Mouse (Mus musculus) myocyte (in vitro differentiated cells): ENCODE measurements around the gene Serinc2. TPM values are rescaled to one million over a fixed set of nuclear protein-coding genes. Genes with fewer than 3 reads are reported as not detected.

Experiments
- H3K27me3 ChIP-seq: one replicate; pipeline ENCODE4 v1.6.1; 2011; ENCODE audit not compliant: control insufficient read depth, insufficient read depth, insufficient read length
- H3K36me3 ChIP-seq: one replicate; pipeline ENCODE4 v1.6.1; 2011; ENCODE audit not compliant: control insufficient read depth, insufficient read depth
- H3K4me2 ChIP-seq: one replicate; pipeline ENCODE4 v1.6.1; 2011; ENCODE audit warnings: low read depth, control low read depth
- H3K4me3 ChIP-seq: one replicate; pipeline ENCODE4 v1.5.1; 2011; ENCODE audit warnings: mild to moderate bottlenecking, control low read depth, moderate library complexity
- H3K79me2 ChIP-seq: one replicate; pipeline ENCODE4 v1.6.1; 2011; ENCODE audit not compliant: control insufficient read depth, insufficient read depth
- H3ac ChIP-seq: one replicate; pipeline ENCODE4 v1.6.1; 2011; ENCODE audit not compliant: control insufficient read depth, insufficient read length
- CEBPB ChIP-seq: IDR thresholded peaks from 2 replicates; pipeline ENCODE4 v1.6.1; 2011; ENCODE audit warnings: mild to moderate bottlenecking, moderate library complexity; ENCODE audit not compliant: poor library complexity, insufficient read depth, severe bottlenecking
- E2F4 ChIP-seq: IDR thresholded peaks from one replicate; pipeline ENCODE4 v1.6.1; 2011; ENCODE audit warnings: mild to moderate bottlenecking, control low read depth, moderate library complexity; ENCODE audit not compliant: insufficient read depth
- MAX ChIP-seq: IDR thresholded peaks from one replicate; pipeline ENCODE4 v1.6.1; 2011; ENCODE audit warnings: low read depth, mild to moderate bottlenecking, control low read depth
- MYOD1 ChIP-seq, 3 experiments: IDR thresholded peaks; one replicate each; pipeline ENCODE4 v1.6.1; 2011; ENCODE audit warnings: control low read depth in 2 of 3, low read depth in 2 of 3, mild to moderate bottlenecking in 2 of 3, moderate library complexity in 1 of 3; ENCODE audit not compliant: insufficient read length in 2 of 3, control insufficient read depth in 1 of 3
- MYOG ChIP-seq, 3 experiments: IDR thresholded peaks; one replicate each; pipeline ENCODE4 v1.6.1; 2011; ENCODE audit warnings: control low read depth in 2 of 3, low read depth in 2 of 3, mild to moderate bottlenecking in 2 of 3; ENCODE audit not compliant: insufficient read length in 2 of 3, control insufficient read depth in 1 of 3, insufficient read depth in 1 of 3
- POLR2A ChIP-seq: IDR thresholded peaks from one replicate; pipeline ENCODE4 v1.6.1; 2011; ENCODE audit warnings: low read depth, mild to moderate bottlenecking, control low read depth, moderate library complexity; ENCODE audit not compliant: insufficient read length
- POLR2AphosphoS2 ChIP-seq: IDR thresholded peaks from one replicate; pipeline ENCODE4 v1.6.1; 2011; ENCODE audit warnings: low read depth, control low read depth; ENCODE audit not compliant: insufficient read length
- REST ChIP-seq: IDR thresholded peaks from one replicate; pipeline ENCODE4 v1.6.1; 2011; ENCODE audit warnings: mild to moderate bottlenecking, control low read depth, moderate library complexity; ENCODE audit not compliant: insufficient read depth, insufficient read length
- SRF ChIP-seq: IDR thresholded peaks from one replicate; pipeline ENCODE4 v1.6.1; 2011; ENCODE audit warnings: low read depth; ENCODE audit not compliant: control insufficient read depth, insufficient read length
- TCF12 ChIP-seq: IDR thresholded peaks from one replicate; pipeline ENCODE4 v1.6.1; 2011; ENCODE audit warnings: mild to moderate bottlenecking, control low read depth; ENCODE audit not compliant: poor library complexity, insufficient read depth, severe bottlenecking
- TCF3 ChIP-seq: IDR thresholded peaks from one replicate; pipeline ENCODE4 v1.6.1; 2011; ENCODE audit warnings: low read depth, control low read depth; ENCODE audit not compliant: insufficient read length
- USF1 ChIP-seq: IDR thresholded peaks from one replicate; pipeline ENCODE4 v1.6.1; 2011; ENCODE audit warnings: low read depth, mild to moderate bottlenecking, control low read depth, moderate library complexity
- polyA plus RNA-seq: library from polyadenylated mRNA; unstranded; fragments of >200 nt; fragmentation: generic; extraction: Trizol; gene quantifications from one replicate; pipeline ENCODE4 v1.2.1, GENCODE M21; 2012; ENCODE audit warnings: missing spikeins

The Serinc2 gene
- polyA plus RNA-seq, 1 experiment = 120 TPM

DNA sequence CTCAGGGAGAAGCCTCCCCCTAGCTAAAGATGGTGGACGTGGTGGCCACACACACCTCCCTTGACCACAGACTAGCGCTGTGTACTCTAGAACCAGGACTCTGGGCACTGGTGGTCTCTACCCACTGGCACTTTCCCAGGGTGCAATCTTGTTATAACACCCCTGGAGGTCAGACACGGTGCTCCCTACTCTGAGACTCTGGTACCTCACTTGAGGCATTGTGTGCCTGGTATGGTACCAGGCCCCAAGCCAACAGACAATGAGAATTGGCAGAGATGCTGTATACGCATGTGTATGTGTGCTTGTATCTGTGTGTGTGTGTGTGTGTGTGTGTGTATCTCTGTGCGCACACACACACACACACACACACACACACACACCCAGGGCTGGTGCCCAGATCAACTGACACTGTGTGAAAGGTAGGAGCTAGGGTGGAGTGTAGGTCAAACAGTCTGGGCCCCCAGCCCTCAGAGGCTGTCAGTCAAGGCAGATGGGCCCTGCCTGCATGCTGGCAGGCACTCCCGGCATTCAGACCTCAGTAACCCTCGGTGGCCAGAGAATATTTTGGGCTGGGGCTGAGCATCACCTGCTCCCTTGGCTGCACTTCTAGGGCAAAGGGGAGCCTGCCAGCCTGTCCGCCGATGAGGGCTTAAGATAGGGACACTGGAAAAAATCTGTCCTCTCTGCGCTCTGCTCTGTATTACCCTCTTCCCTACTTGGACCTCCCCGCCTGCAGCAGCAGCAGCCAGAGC is 20.0 kb upstream of the Serinc2 start:
- no peak overlapping the region for H3K4me3 ChIP-seq
- no peaks in the 10 kb centered on the region for H3K36me3 ChIP-seq
- peak in 1 of 3 experiments; percentile 15 for TF ChIP-seq MYOD1 (IDR thresholded peaks at IDR 0.05; ENCODE audit: control insufficient read depth in 1 of 3, insufficient read length in 2 of 3, low read depth in 2 of 3)
- no peak for TF ChIP-seq POLR2A
- no peak for TF ChIP-seq E2F4
- peak in 1 of 3 experiments; percentile 10 for TF ChIP-seq MYOG (IDR thresholded peaks at IDR 0.05; ENCODE audit: control insufficient read depth in 1 of 3, insufficient read depth in 1 of 3, insufficient read length in 2 of 3, low read depth in 2 of 3)
- H3K27me3 ChIP-seq = no peaks in the 10 kb centered on the region
- no peak overlapping the region for H3K4me2 ChIP-seq
- H3ac ChIP-seq = no peak overlapping the region
- no peaks in the 10 kb centered on the region for H3K79me2 ChIP-seq

DNA sequence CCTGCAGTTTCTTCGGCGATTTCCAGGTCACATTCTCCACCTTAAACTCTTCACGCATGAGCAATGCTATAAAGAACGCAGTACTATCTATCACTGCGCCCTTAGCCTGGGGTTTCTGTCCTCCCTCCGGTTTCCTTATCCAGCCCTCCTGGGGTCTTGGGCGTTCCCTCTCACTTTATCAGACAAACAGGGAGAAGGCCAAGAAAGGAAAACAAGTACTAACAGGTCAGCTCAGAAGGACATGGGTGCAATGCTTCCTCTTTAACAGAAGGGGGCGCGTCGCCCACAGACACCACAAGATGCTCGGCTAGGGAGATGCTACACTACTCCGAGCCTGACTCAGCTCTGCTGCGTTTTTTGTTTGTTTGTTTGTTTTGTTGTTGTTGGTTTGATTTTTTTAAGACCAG is 18.1 kb upstream of the Serinc2 start:
- H3K36me3 ChIP-seq = no peaks in the 10 kb centered on the region
- H3K4me3 ChIP-seq = no peak overlapping the region
- H3K4me2 ChIP-seq = no peak overlapping the region
- TF ChIP-seq POLR2AphosphoS2 (no peak), TCF12 (no peak), USF1 (no peak), CEBPB (no peak), MYOG (IDR thresholded peaks at IDR 0.05; ENCODE audit: control insufficient read depth in 1 of 3, insufficient read depth in 1 of 3, insufficient read length in 2 of 3, low read depth in 2 of 3) (no peak), E2F4 (no peak), REST (no peak), SRF (no peak), MYOD1 (IDR thresholded peaks at IDR 0.05; ENCODE audit: control insufficient read depth in 1 of 3, insufficient read length in 2 of 3, low read depth in 2 of 3) (no peak), TCF3 (no peak), MAX (no peak), POLR2A (no peak)
- no peaks in the 10 kb centered on the region for H3K79me2 ChIP-seq
- H3K27me3 ChIP-seq = no peaks in the 10 kb centered on the region
- H3ac ChIP-seq = no peak overlapping the region

DNA sequence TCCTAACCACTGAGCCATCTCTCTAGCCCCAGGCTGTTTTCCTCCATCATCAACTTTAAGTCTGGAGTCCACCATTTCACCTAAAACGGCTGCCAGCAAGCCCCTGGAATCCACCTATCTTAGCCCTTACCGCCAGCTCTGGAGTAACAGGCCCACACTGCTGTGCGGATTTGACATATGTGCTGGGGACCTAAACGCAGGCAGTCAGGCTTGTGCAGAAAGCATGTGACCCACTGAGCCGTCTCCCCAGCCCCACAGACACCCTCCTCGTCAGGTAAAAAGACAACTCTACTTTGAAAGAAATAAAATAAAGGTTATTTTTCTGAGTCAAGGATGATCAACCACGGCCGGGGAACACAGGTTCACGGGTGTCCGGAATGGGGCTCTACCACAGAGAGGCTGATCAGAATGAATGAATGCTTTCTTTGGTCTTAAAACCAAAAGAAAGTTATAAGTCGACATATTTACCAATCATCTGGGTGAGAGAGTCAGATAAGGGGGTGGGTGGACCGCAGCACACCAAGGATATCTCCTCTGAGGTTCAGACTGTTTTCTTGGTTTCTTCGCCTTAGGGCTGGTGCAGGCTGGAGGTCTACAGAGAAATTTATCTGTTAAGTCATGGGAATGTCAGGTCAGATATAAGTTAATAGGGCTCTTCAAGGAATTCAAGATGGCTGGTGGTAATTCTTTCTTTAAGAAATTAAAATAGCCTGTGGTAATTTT is 17.4 kb upstream of the Serinc2 start:
- Histone ChIP-seq H3K79me2 (no peaks in the 10 kb centered on the region), H3K36me3 (no peaks in the 10 kb centered on the region), H3K4me3 (no peak overlapping the region), H3ac (no peak overlapping the region), H3K4me2 (no peak overlapping the region), H3K27me3 (no peaks in the 10 kb centered on the region)
- TF ChIP-seq MAX (no peak), CEBPB (no peak), TCF3 (no peak), POLR2AphosphoS2 (no peak), USF1 (no peak), SRF (no peak), E2F4 (no peak), TCF12 (no peak), MYOD1 (IDR thresholded peaks at IDR 0.05; ENCODE audit: control insufficient read depth in 1 of 3, insufficient read length in 2 of 3, low read depth in 2 of 3) (no peak), MYOG (IDR thresholded peaks at IDR 0.05; ENCODE audit: control insufficient read depth in 1 of 3, insufficient read depth in 1 of 3, insufficient read length in 2 of 3, low read depth in 2 of 3) (no peak), REST (no peak), POLR2A (no peak)

DNA sequence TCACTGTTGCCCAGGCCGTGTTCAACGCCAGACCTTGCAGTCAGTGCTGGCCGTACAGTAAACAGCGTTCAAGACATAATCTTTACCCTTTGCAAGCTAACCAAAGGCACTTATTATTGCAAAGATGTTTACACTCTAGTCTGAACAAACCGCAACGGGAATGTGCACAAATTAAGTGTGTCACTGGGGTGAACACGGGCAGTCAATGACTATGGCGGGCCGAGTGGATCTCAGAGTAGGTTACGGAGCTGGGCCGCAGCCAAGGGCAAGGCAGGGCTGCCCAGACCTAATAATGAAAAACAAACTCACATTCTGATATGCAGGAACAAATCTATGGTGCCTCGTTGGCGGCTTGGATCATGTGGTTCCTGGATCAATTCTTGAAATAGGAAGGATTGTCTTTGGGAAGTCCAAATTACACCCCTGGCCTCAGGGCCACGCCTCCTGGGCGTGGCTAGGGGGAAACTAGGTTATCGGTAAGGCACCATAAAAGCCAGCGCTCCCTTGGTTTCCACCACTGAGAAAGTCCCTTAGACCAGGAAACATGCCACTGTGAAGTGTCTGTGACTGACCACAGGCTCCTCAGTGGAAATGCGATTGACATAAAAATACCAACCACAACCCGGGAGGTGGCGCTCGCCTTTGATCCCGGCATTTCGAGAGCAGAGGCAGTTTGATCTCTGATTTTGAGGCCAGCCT is 16.2 kb upstream of the Serinc2 start:
- TF ChIP-seq CEBPB (no peak), MYOG (IDR thresholded peaks at IDR 0.05; ENCODE audit: control insufficient read depth in 1 of 3, insufficient read depth in 1 of 3, insufficient read length in 2 of 3, low read depth in 2 of 3) (no peak), E2F4 (no peak), USF1 (no peak)
- Histone ChIP-seq H3K79me2 (no peaks in the 10 kb centered on the region), H3K36me3 (no peaks in the 10 kb centered on the region), H3K27me3 (no peaks in the 10 kb centered on the region), H3K4me3 (no peak overlapping the region), H3ac (no peak overlapping the region), H3K4me2 (no peak overlapping the region)
